Mouse (Mus musculus) ES-Bruce4 (cell line): ENCODE results near the gene Rbm38.

Source experiments
- CTCF ChIP-seq: IDR thresholded peaks from one replicate; pipeline ENCODE4 v1.8.1; 2011; ENCODE audit warnings: low read depth, low read length
- EP300 ChIP-seq: IDR thresholded peaks from 2 replicates; pipeline ENCODE4 v1.6.1; 2011; ENCODE audit warnings: low read depth, low read length; ENCODE audit not compliant: insufficient read depth
- POLR2A ChIP-seq: IDR thresholded peaks from one replicate; pipeline ENCODE4 v1.8.1; 2011; ENCODE audit warnings: low read length; ENCODE audit not compliant: insufficient read depth

GRCm38 (mm10) chr2:173037827-173038607, 17.7 kb downstream of the Rbm38 start:
- TF ChIP-seq EP300 (no peak), CTCF (no peak), POLR2A (no peak)
